Mouse (Mus musculus): ENCODE results near the gene Kctd2.

DNA sequence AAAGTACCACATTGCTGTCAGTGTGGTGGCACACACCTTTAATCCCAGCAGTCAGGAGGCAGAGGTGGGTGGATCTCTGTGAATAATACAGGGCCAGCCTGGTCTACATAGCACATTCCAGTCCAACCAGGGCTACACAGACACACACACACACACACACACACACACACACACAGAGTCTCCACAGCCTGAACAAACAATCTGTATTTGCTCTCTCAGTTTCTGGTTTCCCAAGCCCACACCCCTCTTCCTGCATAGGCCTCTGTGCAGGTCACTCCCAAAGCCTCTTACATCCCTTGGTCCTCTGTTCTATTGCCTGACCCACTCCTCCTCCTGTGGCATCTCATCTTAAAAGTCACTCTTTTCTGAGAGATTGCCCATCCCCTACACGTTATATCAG, 47.9 kb upstream of the Kctd2 start:
- TF ChIP-seq ZC3H11A (IDR thresholded peaks at IDR 0.05; ENCODE audit: borderline replicate concordance, low read depth, low read length), result no peak
- TF ChIP-seq CHD2 (IDR thresholded peaks at IDR 0.05; ENCODE audit: low read depth, low read length), result no peak
- TF ChIP-seq MAFK (IDR thresholded peaks at IDR 0.05; ENCODE audit: insufficient read depth, low read depth, low read length), result no peak
- no peak for TF ChIP-seq HCFC1 (IDR thresholded peaks at IDR 0.05; ENCODE audit: borderline replicate concordance, insufficient read depth, low read length)
- TF ChIP-seq ZNF384 (IDR thresholded peaks at IDR 0.05; ENCODE audit: low read depth, low read length), result no peak

Data from ES-E14 (cell line).